Mouse (Mus musculus): ENCODE data around the gene Ccdc62. TPM values are rescaled to one million over a fixed set of nuclear protein-coding genes. Genes with fewer than 3 reads are reported as not detected.

Ccdc62 gene
- 8.3 and 9.3 TPM in 2 replicates for polyA plus RNA-seq (2014; fragmentation: Nextera tagmentation; extraction: Ambion mirVana)

DNA sequence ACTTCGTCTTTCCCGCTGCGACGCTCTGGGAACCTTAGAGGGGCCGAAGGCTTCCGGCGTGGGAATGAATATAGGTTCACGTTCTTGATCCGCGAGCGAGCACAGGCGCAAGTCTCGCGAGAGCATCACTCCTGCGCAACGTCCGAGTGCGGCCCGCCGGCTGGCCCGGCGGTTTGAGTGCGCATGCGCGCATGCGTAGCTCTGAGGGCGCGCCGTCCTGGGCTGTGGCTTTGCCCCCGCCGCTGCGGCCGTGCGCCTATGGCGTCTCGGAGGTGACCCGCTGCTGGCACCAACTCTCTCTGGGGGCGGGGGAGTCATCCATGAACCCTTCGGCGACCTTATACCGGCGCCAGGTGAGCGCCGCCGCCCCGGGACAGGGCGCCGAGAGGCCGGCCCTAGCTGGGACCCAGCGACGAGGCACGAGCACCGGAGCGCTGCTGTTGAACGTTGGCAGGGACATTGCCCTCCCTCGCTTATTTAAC lies at the start of gene Ccdc62:
Gene Ccdc62, plus strand, starts transcription at position 172 of the 482 bp plus-strand sequence.
- Histone ChIP-seq H3K36me3 (ENCODE audit: insufficient read depth) (peaks cover 36% of the 10 kb centered on the region), H3K27me3 (ENCODE audit: insufficient read depth, low read length) (no peaks in the 10 kb centered on the region), H3K4me3 (ENCODE audit: low read depth, low read length) (peak within 1 kb of the TSS; percentile 75), H3K4me1 (ENCODE audit: insufficient read depth) (no peaks in the 10 kb centered on the region), H3K9me3 (ENCODE audit: low read depth, low read length) (no peaks in the 10 kb centered on the region), H3K9ac (peak within 1 kb of the TSS; percentile 96), H3K4me2 (peak within 1 kb of the TSS; percentile 78), H3K27ac (ENCODE audit: low read depth) (peak within 1 kb of the TSS; percentile 81)
- WGBS, result under 1% methylated on average over 56 of the region's 56 CpGs
- TF ChIP-seq CTCF (IDR thresholded peaks at IDR 0.05; ENCODE audit: low read depth), result no peak
- DNase-seq (peak; percentile 99), ATAC-seq (ENCODE audit: insufficient read depth) (peak; percentile 98)

DNA sequence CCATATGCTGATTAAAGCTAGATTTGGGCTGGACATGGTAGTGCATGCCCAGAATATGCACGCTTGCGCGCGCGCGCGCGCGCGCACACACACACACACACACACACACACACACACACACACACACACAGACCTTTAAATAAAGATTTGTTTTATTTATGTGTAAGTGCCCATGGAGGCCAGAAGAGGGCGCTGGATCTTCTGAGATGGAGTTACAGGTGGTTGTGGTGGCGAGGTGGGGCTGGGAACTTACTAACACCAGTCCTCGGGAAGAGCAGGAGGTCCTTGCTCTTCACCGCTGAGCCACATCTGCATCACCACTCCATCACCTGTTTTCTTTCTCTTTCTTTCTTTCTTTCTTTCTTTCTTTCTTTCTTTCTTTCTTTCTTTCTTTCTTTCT lies 49.7 kb upstream of the Ccdc62 start:
- no peak overlapping the region for H3K4me2 ChIP-seq
- H3K4me3 ChIP-seq (ENCODE audit: low read depth, low read length), result no peak overlapping the region
- WGBS, result 83% methylated on average over 14 of the region's 14 CpGs
- no peaks in the 10 kb centered on the region for H3K9me3 ChIP-seq (ENCODE audit: low read depth, low read length)
- H3K27me3 ChIP-seq (ENCODE audit: insufficient read depth, low read length), result no peaks in the 10 kb centered on the region
- no peak for ATAC-seq (ENCODE audit: insufficient read depth)
- DNase-seq, result no peak
- TF ChIP-seq CTCF (IDR thresholded peaks at IDR 0.05; ENCODE audit: low read depth), result peak; percentile 16; the same call in 1 of the 2 replicates
- H3K4me1 ChIP-seq (ENCODE audit: insufficient read depth), result peaks cover 6% of the 10 kb centered on the region; the same call in 1 of the 2 replicates
- H3K9ac ChIP-seq, result no peak overlapping the region
- no peak overlapping the region for H3K27ac ChIP-seq (ENCODE audit: low read depth)
- H3K36me3 ChIP-seq (ENCODE audit: insufficient read depth), result no peaks in the 10 kb centered on the region

DNA sequence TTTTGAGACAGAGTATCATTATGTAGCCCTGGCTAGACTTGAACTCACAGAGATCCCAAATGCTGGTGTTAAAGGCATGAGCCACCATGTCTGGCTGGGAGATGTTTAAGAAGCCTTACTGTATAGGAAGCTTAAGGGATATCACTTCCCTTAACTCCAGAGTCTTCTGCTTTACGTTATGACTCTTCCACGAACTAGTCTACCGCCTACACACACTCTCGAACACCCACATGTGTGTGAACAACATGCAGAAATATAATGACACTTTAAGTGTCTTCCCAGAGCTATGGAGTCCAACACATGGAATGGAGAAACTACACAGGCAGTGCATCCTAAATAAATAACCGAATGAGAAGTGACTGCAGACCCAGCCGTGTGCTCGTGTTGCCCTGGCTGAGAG lies 46.6 kb upstream of the Ccdc62 start:
- Histone ChIP-seq H3K4me3 (ENCODE audit: low read depth, low read length) (no peak overlapping the region), H3K9me3 (ENCODE audit: low read depth, low read length) (no peaks in the 10 kb centered on the region), H3K36me3 (ENCODE audit: insufficient read depth) (no peaks in the 10 kb centered on the region), H3K4me1 (ENCODE audit: insufficient read depth) (peaks cover 6% of the 10 kb centered on the region; the same call in 1 of the 2 replicates), H3K27me3 (ENCODE audit: insufficient read depth, low read length) (no peaks in the 10 kb centered on the region), H3K27ac (ENCODE audit: low read depth) (no peak overlapping the region), H3K9ac (no peak overlapping the region), H3K4me2 (no peak overlapping the region)
- ATAC-seq (ENCODE audit: insufficient read depth), result no peak
- no peak for DNase-seq
- WGBS, result 60% methylated on average over 7 of the region's 7 CpGs
- no peak for TF ChIP-seq CTCF (IDR thresholded peaks at IDR 0.05; ENCODE audit: low read depth)

DNA sequence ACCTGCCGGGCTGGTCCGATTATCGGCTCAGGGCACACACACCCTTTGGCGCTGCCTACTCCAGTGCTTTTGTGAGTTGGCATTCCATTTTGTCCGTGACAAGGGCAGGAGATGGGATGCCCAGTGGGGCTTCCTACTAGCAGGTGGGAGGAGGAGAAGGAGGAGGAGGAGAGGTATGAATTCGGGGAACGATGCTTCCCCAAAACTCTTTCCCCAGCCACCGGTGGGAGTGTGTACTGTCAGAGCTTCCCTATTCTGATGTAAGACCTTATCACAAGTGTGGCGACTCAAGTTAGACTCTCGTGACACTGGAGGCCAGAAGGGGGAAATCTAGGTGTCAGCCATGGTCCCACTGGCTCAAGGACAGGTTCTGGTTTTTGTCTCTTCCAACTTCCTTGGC lies 46.1 kb upstream of the Ccdc62 start:
- no peak overlapping the region for H3K4me2 ChIP-seq
- no peaks in the 10 kb centered on the region for H3K36me3 ChIP-seq (ENCODE audit: insufficient read depth)
- WGBS, result 66% methylated on average over 10 of the region's 10 CpGs
- ATAC-seq (ENCODE audit: insufficient read depth), result no peak
- H3K27ac ChIP-seq (ENCODE audit: low read depth), result no peak overlapping the region
- H3K4me1 ChIP-seq (ENCODE audit: insufficient read depth), result peaks cover 6% of the 10 kb centered on the region; the same call in 1 of the 2 replicates
- H3K27me3 ChIP-seq (ENCODE audit: insufficient read depth, low read length), result no peaks in the 10 kb centered on the region
- DNase-seq, result no peak
- H3K9me3 ChIP-seq (ENCODE audit: low read depth, low read length), result no peaks in the 10 kb centered on the region
- H3K9ac ChIP-seq, result no peak overlapping the region
- no peak overlapping the region for H3K4me3 ChIP-seq (ENCODE audit: low read depth, low read length)
- TF ChIP-seq CTCF (IDR thresholded peaks at IDR 0.05; ENCODE audit: low read depth), result no peak

DNA sequence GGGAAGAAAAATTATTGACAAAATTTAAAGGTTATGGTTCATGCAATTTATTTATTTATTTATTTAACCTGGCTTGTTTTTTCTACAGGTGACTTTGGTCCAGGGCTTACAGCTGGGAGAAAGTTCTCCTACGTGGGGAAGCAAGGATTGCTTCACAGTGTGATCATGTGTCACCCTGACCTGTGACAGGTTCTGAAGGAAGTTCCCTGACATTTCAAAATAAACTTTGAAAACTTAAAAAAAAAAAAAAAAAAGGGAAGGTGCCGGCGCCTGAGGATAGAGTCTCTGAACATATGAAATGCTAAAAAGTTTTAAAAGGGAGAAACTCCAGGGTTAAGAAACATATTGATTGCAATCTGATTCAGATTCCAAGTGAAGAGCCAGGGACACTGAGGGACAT lies 44.1 kb upstream of the Ccdc62 start:
- no peak for ATAC-seq (ENCODE audit: insufficient read depth)
- no peak overlapping the region for H3K4me3 ChIP-seq (ENCODE audit: low read depth, low read length)
- no peak for TF ChIP-seq CTCF (IDR thresholded peaks at IDR 0.05; ENCODE audit: low read depth)

DNA sequence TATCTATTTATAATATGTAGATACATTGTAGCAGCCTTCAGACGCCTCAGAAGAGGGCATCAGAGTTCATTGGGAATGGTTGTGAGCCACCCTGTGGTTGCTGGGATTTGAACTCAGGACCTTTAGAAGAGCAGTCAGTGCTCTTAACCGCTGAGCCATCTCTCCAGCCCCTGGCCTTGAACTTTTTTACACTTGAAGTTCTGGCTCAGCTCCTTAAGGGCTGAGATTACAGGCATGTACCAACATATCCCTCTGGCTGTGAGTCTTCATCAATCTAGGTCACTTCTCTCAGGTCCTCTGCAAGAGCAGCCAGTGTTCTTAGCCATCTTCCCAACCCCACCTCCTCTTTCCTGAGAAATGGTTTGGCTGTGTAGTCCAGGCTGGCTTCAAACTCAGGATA lies 40.2 kb upstream of the Ccdc62 start:
- no peak for DNase-seq
- Histone ChIP-seq H3K4me1 (ENCODE audit: insufficient read depth) (no peaks in the 10 kb centered on the region), H3K9ac (no peak overlapping the region), H3K27me3 (ENCODE audit: insufficient read depth, low read length) (no peaks in the 10 kb centered on the region), H3K4me2 (no peak overlapping the region), H3K36me3 (ENCODE audit: insufficient read depth) (no peaks in the 10 kb centered on the region), H3K4me3 (ENCODE audit: low read depth, low read length) (no peak overlapping the region), H3K9me3 (ENCODE audit: low read depth, low read length) (no peaks in the 10 kb centered on the region), H3K27ac (ENCODE audit: low read depth) (no peak overlapping the region)
- no peak for TF ChIP-seq CTCF (IDR thresholded peaks at IDR 0.05; ENCODE audit: low read depth)
- ATAC-seq (ENCODE audit: insufficient read depth), result no peak
- 61% methylated on average over 2 of the region's 2 CpGs for WGBS

More for the DNA sequence above, 44.1 kb upstream of the Ccdc62 start:
- Histone ChIP-seq H3K9me3 (ENCODE audit: low read depth, low read length) (no peaks in the 10 kb centered on the region), H3K4me1 (ENCODE audit: insufficient read depth) (no peaks in the 10 kb centered on the region), H3K9ac (no peak overlapping the region), H3K27me3 (ENCODE audit: insufficient read depth, low read length) (no peaks in the 10 kb centered on the region), H3K4me2 (no peak overlapping the region), H3K27ac (ENCODE audit: low read depth) (no peak overlapping the region), H3K36me3 (ENCODE audit: insufficient read depth) (no peaks in the 10 kb centered on the region)
- 48% methylated on average over 3 of the region's 3 CpGs for WGBS
- no peak for DNase-seq

DNA sequence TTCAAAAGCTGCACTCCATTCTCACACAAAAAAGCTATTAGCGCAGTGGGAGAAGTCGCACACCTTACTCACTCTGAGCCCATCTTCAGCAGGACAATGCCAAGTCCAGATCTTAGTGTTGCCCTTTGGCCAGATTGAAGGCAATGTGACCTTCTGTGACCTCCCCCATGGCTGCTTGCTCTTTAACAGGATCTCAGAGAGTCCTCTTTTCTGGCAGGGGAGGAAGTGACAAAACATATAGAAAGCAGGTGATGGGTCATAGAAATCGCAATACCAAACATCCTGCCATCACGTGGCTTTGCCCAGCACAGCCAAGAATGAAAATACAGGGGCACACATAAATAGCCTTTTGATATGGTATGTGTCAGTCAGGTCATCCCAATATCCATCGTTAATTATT lies 39.5 kb upstream of the Ccdc62 start:
- no peak overlapping the region for H3K4me2 ChIP-seq
- no peaks in the 10 kb centered on the region for H3K36me3 ChIP-seq (ENCODE audit: insufficient read depth)
- WGBS, result 71% methylated on average over 5 of the region's 5 CpGs
- no peaks in the 10 kb centered on the region for H3K27me3 ChIP-seq (ENCODE audit: insufficient read depth, low read length)
- no peak for ATAC-seq (ENCODE audit: insufficient read depth)
- TF ChIP-seq CTCF (IDR thresholded peaks at IDR 0.05; ENCODE audit: low read depth), result no peak
- DNase-seq, result no peak
- H3K27ac ChIP-seq (ENCODE audit: low read depth), result no peak overlapping the region
- H3K4me1 ChIP-seq (ENCODE audit: insufficient read depth), result no peaks in the 10 kb centered on the region
- H3K9ac ChIP-seq, result no peak overlapping the region
- no peak overlapping the region for H3K4me3 ChIP-seq (ENCODE audit: low read depth, low read length)
- no peaks in the 10 kb centered on the region for H3K9me3 ChIP-seq (ENCODE audit: low read depth, low read length)

All from lung, embryonic 14.5 days (tissue).